Mouse (Mus musculus): ENCODE measurements at regions not wholly inside any gene's neighbourhood (a gene's known extent, or its start where the extent isn't known, plus 50 kb on each side); places are given as distances from the start of the nearest gene placed in this dataset.
A peak's percentile ranks its signal among the peaks of the same experiment; 100 is the strongest.

GRCm38 (mm10) chr19:35034408-35034807, 112.2 kb downstream of the Kif20b start:
- no peak for TF ChIP-seq POLR2A (IDR thresholded peaks at IDR 0.05; ENCODE audit: borderline replicate concordance, control insufficient read depth, low read depth, low read length)
- no peak for TF ChIP-seq CTCF (IDR thresholded peaks at IDR 0.05; ENCODE audit: control insufficient read depth, insufficient read depth, low read length)

DNA sequence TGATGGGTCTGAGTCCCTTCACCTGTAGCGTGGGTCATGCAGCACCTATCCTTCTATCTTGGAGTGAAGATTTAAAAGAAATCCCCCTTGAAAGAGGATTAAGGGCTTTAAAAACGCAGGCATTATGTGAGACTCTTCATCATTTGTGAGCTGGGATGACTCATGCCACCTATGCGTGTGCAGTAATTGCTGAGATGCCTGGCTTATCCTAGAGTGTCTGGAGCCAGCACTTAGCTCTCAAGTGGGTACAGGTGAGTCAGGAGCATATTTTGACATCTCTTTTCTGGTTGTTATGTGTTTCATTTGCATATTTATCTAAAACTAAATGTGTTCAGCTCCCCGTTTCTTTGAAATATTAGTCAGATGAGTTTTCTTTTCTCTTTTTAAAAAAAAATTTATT, 123.4 kb downstream of the Kif20b start:
- Histone ChIP-seq H3K4me1 (ENCODE audit: control insufficient read depth, insufficient read depth, low read length) (no peaks in the 10 kb centered on the region), H3K27ac (ENCODE audit: control insufficient read depth, insufficient read depth, low read depth, low read length, poor library complexity) (no peak overlapping the region), H3K4me3 (replicated peaks; ENCODE audit: control insufficient read depth, low read depth, low read length) (no peak overlapping the region)
- 76% methylated on average over 4 of the region's 4 CpGs for WGBS
- TF ChIP-seq POLR2A (IDR thresholded peaks at IDR 0.05; ENCODE audit: borderline replicate concordance, control insufficient read depth, low read depth, low read length), result no peak
- no peak for TF ChIP-seq CTCF (IDR thresholded peaks at IDR 0.05; ENCODE audit: control insufficient read depth, insufficient read depth, low read length)

More at GRCm38 (mm10) chr19:35034408-35034807, 112.2 kb downstream of the Kif20b start:
- H3K4me1 ChIP-seq (ENCODE audit: control insufficient read depth, insufficient read depth, low read length), result no peaks in the 10 kb centered on the region
- 83% methylated on average over 3 of the region's 3 CpGs for WGBS
- no peak overlapping the region for H3K27ac ChIP-seq (ENCODE audit: control insufficient read depth, insufficient read depth, low read depth, low read length, poor library complexity)
- H3K4me3 ChIP-seq (replicated peaks; ENCODE audit: control insufficient read depth, low read depth, low read length), result no peak overlapping the region

DNA sequence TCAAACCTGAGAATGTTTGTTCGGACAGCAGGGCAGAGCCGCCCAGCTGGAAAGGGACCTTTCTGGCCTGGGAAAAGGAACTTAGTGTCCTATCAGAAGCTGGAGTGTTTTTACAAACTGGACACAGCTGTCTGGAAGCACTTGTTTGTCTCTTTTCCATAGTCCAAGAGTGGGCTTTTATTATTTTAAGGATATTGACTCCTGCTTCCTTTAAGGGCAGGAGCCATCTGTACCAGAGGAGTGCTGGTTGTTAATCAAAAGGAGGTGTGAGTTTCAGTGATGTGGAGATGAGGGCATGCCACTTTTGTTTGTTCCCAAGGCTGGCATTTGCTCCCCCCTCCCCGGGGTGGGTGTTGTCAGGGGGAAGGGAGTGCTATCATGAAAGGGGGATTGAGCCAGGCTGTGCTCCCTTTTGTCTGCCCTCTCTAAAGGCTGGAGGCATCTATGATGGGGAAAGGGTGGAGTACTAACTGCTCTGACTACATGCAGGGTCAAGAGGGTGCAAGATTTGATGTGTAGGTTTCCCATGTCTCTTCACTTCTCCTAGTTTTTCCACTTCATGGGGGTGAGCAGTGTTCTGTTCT, 144.3 kb downstream of the Kif20b start:
- Histone ChIP-seq H3K27ac (ENCODE audit: control insufficient read depth, insufficient read depth, low read depth, low read length, poor library complexity) (no peak overlapping the region), H3K4me1 (ENCODE audit: control insufficient read depth, insufficient read depth, low read length) (no peaks in the 10 kb centered on the region), H3K4me3 (replicated peaks; ENCODE audit: control insufficient read depth, low read depth, low read length) (no peak overlapping the region)
- WGBS, result 56% methylated on average over 3 of the region's 3 CpGs
- no peak for TF ChIP-seq POLR2A (IDR thresholded peaks at IDR 0.05; ENCODE audit: borderline replicate concordance, control insufficient read depth, low read depth, low read length)
- no peak for TF ChIP-seq CTCF (IDR thresholded peaks at IDR 0.05; ENCODE audit: control insufficient read depth, insufficient read depth, low read length)

- TF ChIP-seq POLR2A (IDR thresholded peaks at IDR 0.05; ENCODE audit: borderline replicate concordance, control insufficient read depth, low read depth, low read length) (no peak), CTCF (IDR thresholded peaks at IDR 0.05; ENCODE audit: control insufficient read depth, insufficient read depth, low read length) (no peak)
- 86% methylated on average over 4 of the region's 4 CpGs for WGBS
- no peak overlapping the region for H3K4me3 ChIP-seq (replicated peaks; ENCODE audit: control insufficient read depth, low read depth, low read length)
- H3K4me1 ChIP-seq (ENCODE audit: control insufficient read depth, insufficient read depth, low read length), result no peaks in the 10 kb centered on the region
- no peak overlapping the region for H3K27ac ChIP-seq (ENCODE audit: control insufficient read depth, insufficient read depth, low read depth, low read length, poor library complexity)
These were observed 159.0 kb downstream of the Kif20b start for GRCm38 (mm10) chr19:35081126-35081525.

GRCm38 (mm10) chr19:35101244-35101643, 179.1 kb downstream of the Kif20b start:
- WGBS, result 14% methylated on average over 1 of the region's 1 CpGs
- Histone ChIP-seq H3K27ac (ENCODE audit: control insufficient read depth, insufficient read depth, low read depth, low read length, poor library complexity) (no peak overlapping the region), H3K4me1 (ENCODE audit: control insufficient read depth, insufficient read depth, low read length) (no peaks in the 10 kb centered on the region), H3K4me3 (replicated peaks; ENCODE audit: control insufficient read depth, low read depth, low read length) (no peak overlapping the region)
- TF ChIP-seq CTCF (IDR thresholded peaks at IDR 0.05; ENCODE audit: control insufficient read depth, insufficient read depth, low read length) (no peak), POLR2A (IDR thresholded peaks at IDR 0.05; ENCODE audit: borderline replicate concordance, control insufficient read depth, low read depth, low read length) (no peak)

GRCm38 (mm10) chr19:35114313-35114712, 192.2 kb downstream of the Kif20b start:
- Histone ChIP-seq H3K4me3 (replicated peaks; ENCODE audit: control insufficient read depth, low read depth, low read length) (no peak overlapping the region), H3K4me1 (ENCODE audit: control insufficient read depth, insufficient read depth, low read length) (no peaks in the 10 kb centered on the region), H3K27ac (ENCODE audit: control insufficient read depth, insufficient read depth, low read depth, low read length, poor library complexity) (no peak overlapping the region)
- WGBS, result 47% methylated on average over 2 of the region's 2 CpGs
- no peak for TF ChIP-seq POLR2A (IDR thresholded peaks at IDR 0.05; ENCODE audit: borderline replicate concordance, control insufficient read depth, low read depth, low read length)
- no peak for TF ChIP-seq CTCF (IDR thresholded peaks at IDR 0.05; ENCODE audit: control insufficient read depth, insufficient read depth, low read length)

DNA sequence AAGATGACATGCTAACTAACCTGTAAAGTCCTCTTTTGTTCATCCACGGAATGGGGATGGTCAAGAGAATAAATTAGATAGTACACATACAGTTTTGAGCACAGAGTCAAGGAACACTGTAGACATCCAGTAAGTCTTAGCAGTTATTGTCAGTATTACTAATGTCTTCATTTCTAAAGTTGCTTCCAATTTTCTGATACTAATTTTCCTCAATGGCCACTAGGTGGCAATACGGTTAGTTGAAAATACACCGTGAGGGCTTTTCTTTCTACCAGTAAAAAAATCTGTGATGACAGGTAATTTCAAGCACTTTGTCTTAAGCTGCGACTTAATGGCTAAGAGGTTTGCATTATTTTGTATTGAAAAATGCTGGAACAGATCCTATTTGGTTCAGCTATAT, 203.1 kb downstream of the Kif20b start:
- H3K4me3 ChIP-seq (replicated peaks; ENCODE audit: control insufficient read depth, low read depth, low read length), result no peak overlapping the region
- H3K27ac ChIP-seq (ENCODE audit: control insufficient read depth, insufficient read depth, low read depth, low read length, poor library complexity), result no peak overlapping the region
- 12% methylated on average over 4 of the region's 4 CpGs for WGBS
- TF ChIP-seq CTCF (IDR thresholded peaks at IDR 0.05; ENCODE audit: control insufficient read depth, insufficient read depth, low read length) (no peak), POLR2A (IDR thresholded peaks at IDR 0.05; ENCODE audit: borderline replicate concordance, control insufficient read depth, low read depth, low read length) (no peak)
- no peaks in the 10 kb centered on the region for H3K4me1 ChIP-seq (ENCODE audit: control insufficient read depth, insufficient read depth, low read length)

- Histone ChIP-seq H3K27ac (ENCODE audit: control insufficient read depth, insufficient read depth, low read depth, low read length, poor library complexity) (no peak overlapping the region), H3K4me1 (ENCODE audit: control insufficient read depth, insufficient read depth, low read length) (no peaks in the 10 kb centered on the region), H3K4me3 (replicated peaks; ENCODE audit: control insufficient read depth, low read depth, low read length) (peak overlapping the region; percentile 62)
- TF ChIP-seq CTCF (IDR thresholded peaks at IDR 0.05; ENCODE audit: control insufficient read depth, insufficient read depth, low read length) (no peak), POLR2A (IDR thresholded peaks at IDR 0.05; ENCODE audit: borderline replicate concordance, control insufficient read depth, low read depth, low read length) (no peak)
- WGBS, result 3% methylated on average over 12 of the region's 12 CpGs
These were observed 204.5 kb downstream of the Kif20b start for GRCm38 (mm10) chr19:35126594-35127051.

GRCm38 (mm10) chr19:35128104-35128503, 205.9 kb downstream of the Kif20b start:
- 31% methylated on average over 3 of the region's 3 CpGs for WGBS
- Histone ChIP-seq H3K4me3 (replicated peaks; ENCODE audit: control insufficient read depth, low read depth, low read length) (no peak overlapping the region), H3K4me1 (ENCODE audit: control insufficient read depth, insufficient read depth, low read length) (no peaks in the 10 kb centered on the region), H3K27ac (ENCODE audit: control insufficient read depth, insufficient read depth, low read depth, low read length, poor library complexity) (no peak overlapping the region)
- TF ChIP-seq POLR2A (IDR thresholded peaks at IDR 0.05; ENCODE audit: borderline replicate concordance, control insufficient read depth, low read depth, low read length) (no peak), CTCF (IDR thresholded peaks at IDR 0.05; ENCODE audit: control insufficient read depth, insufficient read depth, low read length) (no peak)

Measured in bone marrow, adult 2 months (tissue).